Mouse (Mus musculus) stomach, postnatal 0 days (tissue): ENCODE results near the gene Prkd3. TPM values are rescaled to one million over a fixed set of nuclear protein-coding genes. Genes with fewer than 3 reads are reported as not detected.

Experiments
- ATAC-seq: fragments of 200-750 bp; cut with Nextera tagmentation; 2 replicates; pipeline ENCODE4 v1.8.0; 2017; ENCODE audit not compliant: low FRiP score, low TSS enrichment
- DNase-seq: peaks from one replicate; pipeline ENCODE4 v3.0.0-alpha.2; 2016; ENCODE audit warnings: low spot score
- H3K27ac ChIP-seq: fragments of 300-500 bp; sonication (generic); replicated peaks from 2 replicates; pipeline ENCODE4 v1.5.1; 2014; ENCODE audit warnings: mild to moderate bottlenecking, control low read depth
- H3K27me3 ChIP-seq: fragments of 300-500 bp; sonication (generic); 2 replicates; pipeline ENCODE4 v1.6.1; 2014; ENCODE audit warnings: low read length; ENCODE audit not compliant: control insufficient read depth, insufficient read depth
- H3K36me3 ChIP-seq: fragments of 300-500 bp; sonication (generic); 2 replicates; pipeline ENCODE4 v1.6.1; 2014; ENCODE audit warnings: low read length, mixed read lengths; ENCODE audit not compliant: control insufficient read depth, insufficient read depth
- H3K4me1 ChIP-seq: fragments of 300-500 bp; sonication (generic); replicated peaks from 2 replicates; pipeline ENCODE4 v1.6.1; 2014; ENCODE audit warnings: antibody characterized with exemption; ENCODE audit not compliant: control insufficient read depth, insufficient read depth
- H3K4me2 ChIP-seq: fragments of 300-500 bp; sonication (generic); replicated peaks from 2 replicates; pipeline ENCODE4 v1.6.1; 2014; ENCODE audit warnings: low read depth, mild to moderate bottlenecking, control low read depth, moderate library complexity
- H3K4me3 ChIP-seq: fragments of 300-500 bp; sonication (generic); 2 replicates; pipeline ENCODE4 v1.5.1; 2014; ENCODE audit warnings: low read depth, low read length, control low read depth
- H3K9ac ChIP-seq: fragments of 300-500 bp; sonication (generic); 2 replicates; pipeline ENCODE4 v1.6.1; 2014; ENCODE audit warnings: mild to moderate bottlenecking, low read length, control low read depth, mixed read lengths
- H3K9me3 ChIP-seq: fragments of 300-500 bp; sonication (generic); 2 replicates; pipeline ENCODE4 v1.6.1; 2016; ENCODE audit warnings: low read length; ENCODE audit not compliant: control insufficient read depth
- CTCF ChIP-seq: IDR thresholded peaks from 2 replicates; pipeline ENCODE4 v1.5.1; 2016; ENCODE audit warnings: antibody characterized with exemption, low read depth, mild to moderate bottlenecking, moderate library complexity
- EP300 ChIP-seq: optimal IDR thresholded peaks from 2 replicates; pipeline ENCODE3; 2016; ENCODE audit warnings: antibody characterized with exemption
- WGBS: fragments of 180-500 bp; shearing (Covaris S2); extraction: QIAGEN DNeasy Blood & Tissue Kit; methylation state at CpG from one replicate; pipeline ENCODE4 v1.1.7; 2014; 5-methylcytosine and 5-hydroxymethylcytosine counted together
- polyA plus RNA-seq: library from polyadenylated mRNA; unstranded; fragments of >200 nt; fragmentation: Nextera tagmentation; extraction: Ambion mirVana; gene quantifications from 2 replicates; pipeline ENCODE4 v1.2.1, GENCODE M21; 2015

Prkd3 gene
- 10.8 and 11.4 TPM in 2 replicates for polyA plus RNA-seq

DNA sequence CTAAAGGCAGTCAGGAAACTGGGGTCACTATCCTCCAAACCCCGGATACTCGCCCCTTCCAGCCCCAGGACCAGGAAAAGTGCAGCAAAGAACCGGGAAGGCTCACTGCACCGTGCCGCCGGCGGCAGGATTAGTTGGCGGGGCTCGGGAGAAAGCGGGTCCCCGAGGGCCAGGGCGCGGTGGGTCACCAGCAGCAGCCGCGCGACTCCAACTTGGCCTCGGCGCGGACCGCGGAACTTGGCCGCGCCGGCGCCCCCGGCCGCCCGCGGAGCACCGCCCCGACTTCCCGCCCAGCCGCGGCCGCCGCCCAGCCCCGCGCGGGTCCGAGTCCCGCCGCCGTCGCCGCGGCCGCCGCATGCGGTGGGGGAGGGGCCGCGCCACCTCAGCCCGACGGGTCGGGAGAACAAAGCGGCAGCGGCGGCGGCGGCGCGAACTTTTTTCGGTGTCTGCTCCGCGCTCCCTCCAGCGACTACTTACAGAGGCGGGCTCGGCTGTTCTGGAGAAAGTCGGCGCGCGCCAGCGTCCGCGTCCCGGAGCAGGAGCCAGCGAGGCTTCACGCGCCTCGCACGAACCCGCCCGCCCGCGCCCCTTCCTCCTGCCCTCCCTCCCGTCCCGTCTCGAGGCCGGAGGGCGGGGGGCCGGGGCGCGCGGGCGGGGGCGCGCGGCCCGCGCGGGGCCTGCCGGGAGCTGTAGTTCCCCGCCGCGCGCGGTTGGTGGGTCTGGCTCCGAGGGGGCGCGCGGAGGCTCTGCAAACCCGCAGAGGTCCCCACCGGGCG lies at the start of gene Prkd3:
Gene Prkd3 (minus strand): TSS at position 609 of the 776 bp plus-strand sequence.
- 0% methylated on average over 51 of the region's 113 CpGs for WGBS
- DNase-seq: peak; percentile 77
- TF ChIP-seq CTCF (no peak), EP300 (no peak)
- Histone ChIP-seq H3K9ac (peak within 1 kb of the TSS; percentile 87), H3K4me1 (no peaks in the 10 kb centered on the region), H3K27ac (peak within 1 kb of the TSS; percentile 91), H3K36me3 (no peaks in the 10 kb centered on the region), H3K27me3 (no peaks in the 10 kb centered on the region), H3K4me3 (peak within 1 kb of the TSS; percentile 79), H3K4me2 (peak within 1 kb of the TSS; percentile 93), H3K9me3 (no peaks in the 10 kb centered on the region)
- peak; percentile 91 for ATAC-seq

DNA sequence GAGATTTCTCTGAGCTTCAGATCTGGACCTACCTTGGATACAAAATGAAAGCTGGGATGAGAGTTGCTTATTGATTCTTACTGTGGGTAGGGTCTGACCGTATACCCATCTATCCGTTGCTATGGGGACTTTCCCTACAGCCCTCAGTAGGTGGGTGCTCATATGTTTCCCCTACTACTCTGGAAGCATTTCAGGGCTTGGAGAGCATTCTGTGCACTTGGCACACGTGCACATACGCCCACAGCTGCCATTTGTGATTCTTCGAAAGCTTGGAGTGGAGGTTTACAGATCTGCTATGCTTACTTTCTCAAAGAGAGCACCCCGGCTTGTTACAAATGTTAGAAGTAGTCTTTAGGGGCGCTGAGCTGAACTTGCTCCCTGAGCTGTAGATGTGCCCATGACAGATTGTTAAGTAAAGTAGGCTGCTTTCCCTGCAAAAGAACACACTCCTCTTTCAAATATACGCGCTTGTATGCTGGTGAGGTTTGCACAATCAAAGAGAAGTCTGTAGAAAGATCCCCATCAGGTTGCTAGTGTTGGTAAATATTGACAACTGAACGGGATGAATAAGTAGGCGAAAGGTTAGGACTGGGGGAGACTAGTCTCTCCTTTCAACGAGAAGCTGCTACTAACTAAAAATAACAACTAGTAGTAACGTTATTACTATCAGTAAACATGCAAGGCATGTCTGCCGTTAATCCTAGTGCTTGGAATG lies 49.3 kb upstream of the Prkd3 start:
- H3K9ac ChIP-seq: no peak overlapping the region
- H3K36me3 ChIP-seq: no peaks in the 10 kb centered on the region
- no peak overlapping the region for H3K4me3 ChIP-seq
- no peaks in the 10 kb centered on the region for H3K9me3 ChIP-seq
- no peak for TF ChIP-seq CTCF
- no peak for ATAC-seq
- H3K4me1 ChIP-seq: no peaks in the 10 kb centered on the region
- no peak for DNase-seq
- no peak overlapping the region for H3K4me2 ChIP-seq
- 62% methylated on average over 14 of the region's 14 CpGs for WGBS
- H3K27me3 ChIP-seq: no peaks in the 10 kb centered on the region
- peak overlapping the region; percentile 46 for H3K27ac ChIP-seq

DNA sequence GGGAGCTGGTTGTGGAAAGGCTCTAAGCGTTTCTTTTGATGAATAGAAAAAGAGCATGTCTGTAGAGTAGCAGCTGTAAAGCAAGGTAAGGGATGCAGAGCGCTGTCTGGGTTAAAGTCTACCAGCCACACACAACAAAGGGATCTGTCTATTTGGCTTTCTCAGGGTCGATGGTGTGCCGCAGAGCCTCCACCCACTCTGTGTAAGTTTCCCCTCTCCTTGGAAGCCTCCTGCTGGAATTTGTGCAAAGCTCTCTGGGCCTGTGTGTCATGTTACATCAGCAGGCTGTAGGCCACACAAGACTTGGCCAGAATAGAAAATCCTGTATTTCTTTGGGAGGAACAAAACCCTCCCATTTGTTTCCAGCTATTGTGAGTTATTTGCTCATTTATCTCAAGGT lies 48.4 kb upstream of the Prkd3 start:
- Histone ChIP-seq H3K36me3 (no peaks in the 10 kb centered on the region), H3K27me3 (no peaks in the 10 kb centered on the region), H3K4me2 (no peak overlapping the region), H3K4me3 (no peak overlapping the region), H3K9ac (no peak overlapping the region), H3K9me3 (no peaks in the 10 kb centered on the region), H3K4me1 (no peaks in the 10 kb centered on the region), H3K27ac (peak overlapping the region; percentile 70)
- DNase-seq (no peak), ATAC-seq (peak; percentile 47; the same call in 1 of the 2 replicates)
- TF ChIP-seq EP300 (no peak), CTCF (peak; percentile 32; the same call in 1 of the 2 replicates)
- 22% methylated on average over 4 of the region's 4 CpGs for WGBS

DNA sequence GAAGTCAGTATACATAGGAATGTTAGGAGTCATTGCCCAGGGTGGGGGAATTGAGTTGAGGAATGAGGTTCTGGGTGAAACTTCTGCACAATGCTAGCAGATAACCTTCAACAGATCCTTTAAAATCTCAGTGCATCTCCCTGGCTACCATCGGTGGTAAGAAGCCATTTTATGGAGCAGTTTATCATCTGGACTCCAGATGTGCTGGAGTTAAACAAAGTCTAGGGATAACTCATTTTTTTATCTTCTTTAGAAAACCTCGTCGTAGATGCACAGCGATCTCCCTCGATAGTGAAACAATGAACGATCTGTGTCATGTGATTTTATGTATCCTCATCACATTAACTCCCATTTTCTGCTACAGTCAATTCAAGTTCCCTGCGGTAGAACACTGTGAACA lies 48.0 kb upstream of the Prkd3 start:
- no peak for TF ChIP-seq EP300
- no peak for TF ChIP-seq CTCF
- H3K9ac ChIP-seq: no peak overlapping the region
- H3K27me3 ChIP-seq: no peaks in the 10 kb centered on the region
- no peak overlapping the region for H3K4me2 ChIP-seq
- DNase-seq (no peak), ATAC-seq (no peak)
- 54% methylated on average over 7 of the region's 7 CpGs for WGBS
- no peak overlapping the region for H3K4me3 ChIP-seq
- H3K27ac ChIP-seq: peak overlapping the region; percentile 70
- H3K36me3 ChIP-seq: no peaks in the 10 kb centered on the region
- no peaks in the 10 kb centered on the region for H3K9me3 ChIP-seq
- no peaks in the 10 kb centered on the region for H3K4me1 ChIP-seq

DNA sequence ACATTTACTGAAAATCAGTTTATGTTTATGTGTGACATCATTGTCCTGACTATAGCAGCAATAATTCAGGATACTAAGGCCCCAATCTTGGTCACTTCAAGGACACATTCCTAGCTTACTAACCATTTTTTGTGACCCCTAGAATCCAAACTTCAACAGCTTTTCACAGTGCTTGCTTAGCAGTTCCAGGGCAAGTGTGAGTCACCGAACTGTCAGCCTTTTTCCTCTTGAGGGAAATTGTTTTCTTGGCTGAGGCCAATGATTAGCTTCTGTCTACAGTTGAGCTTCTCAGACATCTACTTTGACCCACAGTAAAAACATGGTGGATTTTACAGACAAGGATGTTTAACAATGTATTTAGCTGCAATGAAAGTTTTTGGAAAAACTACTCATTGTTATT lies 43.6 kb upstream of the Prkd3 start:
- no peak for TF ChIP-seq EP300
- TF ChIP-seq CTCF: no peak
- Histone ChIP-seq H3K36me3 (no peaks in the 10 kb centered on the region), H3K27me3 (no peaks in the 10 kb centered on the region), H3K9ac (no peak overlapping the region), H3K4me3 (no peak overlapping the region), H3K4me2 (no peak overlapping the region), H3K4me1 (no peaks in the 10 kb centered on the region), H3K9me3 (no peaks in the 10 kb centered on the region), H3K27ac (no peak overlapping the region)
- no peak for DNase-seq
- ATAC-seq: no peak
- 63% methylated on average over 1 of the region's 1 CpGs for WGBS

DNA sequence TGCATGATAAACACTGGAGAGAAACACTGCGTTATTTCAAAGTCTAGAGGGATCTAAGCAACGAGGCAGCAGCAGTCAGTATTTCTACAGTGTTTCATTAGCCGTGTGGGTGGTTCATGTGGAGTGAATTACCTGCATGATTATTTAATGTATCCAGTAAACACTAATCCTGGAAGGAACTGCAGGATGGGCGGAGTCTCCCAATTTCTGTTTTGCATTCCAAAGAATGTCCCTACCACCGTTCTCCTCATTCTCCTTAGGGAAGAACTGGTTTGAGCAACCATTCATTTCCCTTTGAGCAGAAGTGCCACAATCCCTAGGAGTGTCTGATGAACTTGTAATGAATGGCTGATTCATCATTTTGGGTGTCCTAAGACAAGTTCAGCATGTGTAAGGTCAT lies 39.6 kb upstream of the Prkd3 start:
- no peak overlapping the region for H3K4me2 ChIP-seq
- no peak overlapping the region for H3K27ac ChIP-seq
- TF ChIP-seq CTCF (no peak), EP300 (no peak)
- H3K36me3 ChIP-seq: no peaks in the 10 kb centered on the region
- no peak overlapping the region for H3K4me3 ChIP-seq
- ATAC-seq: no peak
- H3K4me1 ChIP-seq: no peaks in the 10 kb centered on the region
- no peak for DNase-seq
- no peaks in the 10 kb centered on the region for H3K9me3 ChIP-seq
- H3K9ac ChIP-seq: no peak overlapping the region
- WGBS: 41% methylated on average over 5 of the region's 5 CpGs
- no peaks in the 10 kb centered on the region for H3K27me3 ChIP-seq
